Mouse (Mus musculus) CH12F3 (cell line): ENCODE data around the gene Ubxn10.

Experiments
- in situ Hi-C: fragments of 300-500 bp; cut with MboI; formaldehyde crosslinking; loops from 2 replicates; pipeline ENCODE4 v1.14.3; 2020; ENCODE audit warnings: low sequenced_read_pairs

Ubxn10 gene

DNA sequence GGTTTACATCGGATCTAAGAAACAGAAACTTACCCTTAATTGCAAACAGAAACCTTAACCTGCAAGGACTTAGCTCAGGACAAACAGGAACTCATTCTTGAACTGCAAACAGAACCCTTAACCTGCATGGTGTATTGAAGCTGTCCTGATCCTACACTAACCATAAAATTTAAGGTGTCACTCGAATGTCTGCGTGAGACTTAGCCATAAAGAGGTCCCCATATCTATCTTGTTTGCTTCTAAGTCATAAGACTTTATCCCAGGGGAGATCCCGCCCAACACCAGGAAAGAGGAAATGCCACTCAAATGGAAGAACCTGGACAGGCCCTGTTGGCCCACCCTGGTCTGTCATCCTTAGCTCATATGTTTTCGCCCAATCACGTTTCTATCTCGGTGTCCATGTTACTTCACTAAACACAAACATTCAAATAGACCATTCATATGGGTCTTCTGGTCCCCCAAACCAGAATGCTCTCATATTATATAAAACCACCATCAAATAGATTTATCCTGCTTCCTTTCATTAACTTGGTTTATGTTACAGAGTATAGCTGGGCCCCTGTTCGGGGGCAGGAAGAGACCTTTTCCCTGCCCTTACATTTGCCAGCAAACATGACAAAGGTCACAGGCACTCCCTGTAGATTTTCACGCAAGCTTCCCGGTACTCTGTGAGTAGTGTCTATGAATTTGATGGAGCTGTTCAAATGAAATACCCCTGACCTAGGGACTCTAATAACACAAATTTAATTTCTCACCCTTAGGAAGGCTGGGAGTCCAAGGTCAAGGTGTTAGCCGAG lies 66.7 kb downstream of the Ubxn10 start:
- in situ Hi-C loops = no loop called here

DNA sequence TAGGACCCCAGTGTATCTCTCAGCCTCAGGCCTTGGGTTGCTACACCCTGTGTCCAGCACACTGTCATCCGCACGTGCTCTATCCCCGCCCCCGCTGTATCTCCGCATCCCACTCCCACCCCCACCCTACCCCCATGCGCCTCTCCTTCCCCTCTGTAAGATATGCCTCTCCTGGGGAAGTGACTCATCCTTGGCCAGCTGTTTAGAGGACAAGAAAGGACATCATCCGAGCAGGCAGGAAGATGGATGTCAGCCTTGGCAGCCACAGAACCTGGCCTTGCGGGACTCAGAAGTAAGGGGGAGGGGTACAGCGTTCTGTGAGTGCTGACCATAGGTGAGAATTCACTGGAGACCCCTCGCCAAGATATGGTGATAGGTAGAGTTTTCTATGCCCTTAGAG lies 70.4 kb downstream of the Ubxn10 start:
- in situ Hi-C loops = no loop called here

DNA sequence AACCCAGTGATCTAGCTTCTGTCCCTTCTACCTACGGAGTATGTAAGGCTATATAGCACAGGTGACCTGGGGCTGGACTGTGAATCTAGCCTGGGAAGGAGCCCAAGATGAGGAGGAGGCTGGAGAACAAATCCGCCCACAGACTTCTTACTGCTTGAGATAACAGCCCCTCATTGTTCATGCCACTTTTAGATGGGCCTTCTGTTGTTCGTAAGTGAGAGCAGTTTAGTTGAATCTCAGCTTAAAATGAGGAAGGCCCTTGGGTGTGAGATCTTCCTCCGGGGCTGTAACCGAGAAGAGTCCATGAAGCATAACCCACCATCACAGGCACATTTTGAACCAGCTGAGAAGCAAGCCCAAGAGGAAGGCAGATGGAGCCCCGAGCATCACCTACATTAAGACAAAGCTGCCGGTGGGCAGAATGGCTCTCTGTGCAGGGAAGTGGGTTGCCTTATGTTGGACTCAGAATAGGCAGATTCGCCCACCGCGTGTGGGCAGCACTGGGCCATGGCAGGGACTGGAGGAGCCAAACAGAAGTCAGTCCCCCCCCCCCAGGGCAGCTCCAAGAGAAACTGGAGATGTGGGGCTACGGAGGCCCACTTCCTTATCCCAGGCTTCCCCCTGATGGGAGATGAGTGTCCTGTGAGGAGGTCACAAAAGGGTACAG lies 76.9 kb downstream of the Ubxn10 start:
- in situ Hi-C loops = no loop called here
